Mouse (Mus musculus) heart, adult 18-20 months (tissue): ENCODE measurements at regions not wholly inside any gene's neighbourhood (a gene's known extent, or its start where the extent isn't known, plus 50 kb on each side); places are given as distances from the start of the nearest gene placed in this dataset.
"Not testable (repeated sequence)": the region's sequence is repeated elsewhere in the genome, so short reads cannot be mapped to it uniquely, and the experiment has no call there.

Experiments
- DNase-seq, 2 experiments: peaks; one replicate each; pipeline ENCODE4 v3.0.0; 2021 to 2022; ENCODE audit warnings: mixed read lengths in 1 of 2

DNA sequence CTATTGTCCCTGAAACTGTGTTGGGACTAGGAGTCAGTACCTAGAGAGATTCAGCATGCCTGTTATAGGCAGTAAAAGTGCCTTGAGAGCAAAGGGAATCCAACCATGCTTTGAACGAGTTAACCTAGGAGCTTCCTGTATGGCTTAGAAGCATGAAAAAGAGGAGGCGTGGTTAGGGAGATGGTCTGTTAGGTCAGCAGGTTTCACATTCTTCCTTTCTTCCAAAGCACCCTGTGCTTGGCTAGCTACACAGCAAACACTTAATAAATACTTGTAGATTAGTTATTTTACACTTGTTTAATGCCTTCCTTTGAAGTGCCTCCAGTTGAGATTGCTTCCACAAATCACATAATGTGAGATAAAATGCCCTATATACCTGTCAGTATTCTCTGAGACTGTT, 284.9 kb upstream of the Adgra3 start:
- no peak for DNase-seq

DNA sequence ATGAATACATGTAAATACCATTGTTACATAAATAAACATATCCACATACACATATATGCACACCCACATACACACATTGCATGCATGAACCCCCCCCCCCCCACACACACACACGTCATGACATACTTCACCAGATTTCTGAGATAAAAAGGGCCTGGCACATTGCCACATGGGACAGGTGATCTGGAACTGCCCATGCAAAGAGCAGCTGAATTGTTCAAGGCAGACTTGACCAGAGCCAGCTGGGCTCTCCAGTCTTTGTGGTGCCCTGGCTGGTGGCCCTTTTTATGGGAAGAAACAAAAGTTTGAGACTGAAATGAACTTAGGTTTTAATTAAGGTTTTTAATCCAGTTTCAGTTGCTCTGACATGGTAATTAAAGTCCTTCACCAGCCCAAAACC, 250.7 kb upstream of the Adgra3 start:
- no peak for DNase-seq

- no peak for DNase-seq
Observed at GRCm38 (mm10) chr5:50303859-50304480, 245.2 kb upstream of the Adgra3 start.

DNA sequence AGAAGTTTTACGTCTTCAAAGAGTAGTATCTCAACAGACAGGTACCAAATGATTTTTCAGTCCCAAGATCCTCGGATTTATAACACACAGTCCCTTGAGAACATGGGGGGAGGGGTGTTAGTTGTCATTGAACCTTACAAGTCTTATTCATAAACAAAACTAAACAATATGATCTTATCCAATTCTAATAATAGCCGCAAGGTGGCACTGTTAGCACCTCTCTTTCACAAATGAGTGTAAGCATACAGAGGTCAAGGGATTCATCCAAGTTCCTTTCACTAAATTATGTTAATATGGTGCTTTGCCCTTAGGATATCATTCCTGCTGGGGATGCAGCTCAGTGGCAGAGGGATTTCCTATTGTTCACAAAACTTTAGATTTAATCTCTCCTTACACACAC, 235.0 kb upstream of the Adgra3 start:
- DNase-seq, result peak in 1 of 2 experiments; percentile 3

DNA sequence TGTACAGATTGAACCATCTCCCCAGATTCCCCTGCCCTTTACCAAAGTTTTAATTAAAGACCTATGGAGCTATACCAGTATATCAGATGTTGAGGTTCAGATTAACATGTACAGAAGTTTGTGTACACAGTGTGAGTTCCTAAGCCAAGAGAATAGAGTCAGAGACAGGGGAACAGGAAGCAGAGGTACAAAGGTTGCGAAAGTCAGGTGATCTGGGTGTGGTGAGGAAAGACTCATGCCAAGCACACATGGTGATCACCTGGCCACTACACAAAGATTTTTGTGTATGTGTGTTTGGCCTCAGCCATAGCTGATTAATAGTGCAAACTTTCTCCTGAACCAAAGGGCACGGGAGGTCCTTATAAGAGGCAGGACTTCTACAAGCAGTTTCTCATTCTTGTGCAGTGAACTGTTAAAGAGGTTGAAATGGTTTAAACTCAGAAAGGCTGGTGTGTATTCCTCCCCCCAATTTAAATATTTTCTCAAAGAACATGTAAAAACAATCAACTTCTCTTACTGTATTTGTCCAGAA, 232.1 kb upstream of the Adgra3 start:
- DNase-seq, result no peak

DNA sequence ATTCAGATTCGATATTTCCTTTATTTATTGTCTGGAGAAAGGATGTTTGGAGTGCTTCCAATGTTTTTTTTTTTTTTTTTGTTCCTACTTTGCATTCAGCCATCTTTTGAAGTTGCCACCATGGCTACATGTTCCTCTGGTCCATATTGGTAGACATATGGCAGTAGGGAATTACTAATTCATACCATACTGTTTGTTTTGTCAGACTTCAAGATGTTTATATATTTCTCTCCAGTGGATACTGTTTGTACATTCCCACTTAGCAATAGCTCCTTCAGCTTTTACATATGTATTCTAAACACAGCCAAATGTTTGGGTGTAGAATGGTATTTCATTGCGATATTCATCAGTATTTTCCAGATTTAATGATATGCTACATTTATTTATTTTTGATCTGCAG, 201.6 kb upstream of the Adgra3 start:
- DNase-seq, result no peak

DNA sequence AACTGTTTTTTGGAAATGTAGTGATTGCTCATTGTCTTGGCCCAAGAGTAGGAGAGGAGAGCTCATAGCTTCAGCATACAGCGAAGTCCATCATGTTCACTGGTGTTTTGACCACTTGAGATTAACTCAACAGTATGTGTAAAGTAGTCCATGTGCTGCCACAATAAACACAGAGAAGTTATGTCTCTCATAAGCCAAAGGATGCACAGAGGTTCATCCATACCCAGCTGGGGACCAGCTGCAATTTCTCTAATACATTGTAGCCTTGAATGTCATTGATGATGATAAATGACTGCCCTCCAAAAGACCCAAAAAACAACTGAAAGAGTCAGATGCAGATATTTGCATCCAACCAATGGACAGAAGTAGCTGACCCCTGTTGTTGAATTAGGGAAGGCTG, 199.2 kb upstream of the Adgra3 start:
- no peak for DNase-seq

- no peak for DNase-seq
Observed at GRCm38 (mm10) chr5:50234111-50234510, 175.3 kb upstream of the Adgra3 start.

- DNase-seq, result no peak
Observed at GRCm38 (mm10) chr5:50216956-50217355, 158.2 kb upstream of the Adgra3 start.

DNA sequence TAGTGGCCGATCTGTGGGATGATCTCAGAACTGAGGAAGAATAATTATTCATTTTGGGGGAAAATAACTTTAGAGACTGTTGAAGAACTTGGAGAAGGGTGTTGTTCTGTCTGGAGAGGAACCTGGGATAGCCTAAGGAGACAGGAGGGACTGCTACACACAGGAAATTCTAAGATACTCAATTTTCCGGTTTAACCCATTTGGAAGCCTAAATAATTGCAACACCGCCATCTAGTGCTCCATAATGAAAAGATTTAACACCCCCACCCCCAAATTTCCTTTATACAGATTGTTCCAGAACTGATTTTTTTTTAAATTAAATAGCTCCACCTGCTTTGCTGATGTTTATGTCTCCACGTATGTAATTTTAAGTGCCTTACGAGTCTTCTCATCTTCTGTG, 157.2 kb upstream of the Adgra3 start:
- peak in 1 of 2 experiments; percentile 5 for DNase-seq

DNA sequence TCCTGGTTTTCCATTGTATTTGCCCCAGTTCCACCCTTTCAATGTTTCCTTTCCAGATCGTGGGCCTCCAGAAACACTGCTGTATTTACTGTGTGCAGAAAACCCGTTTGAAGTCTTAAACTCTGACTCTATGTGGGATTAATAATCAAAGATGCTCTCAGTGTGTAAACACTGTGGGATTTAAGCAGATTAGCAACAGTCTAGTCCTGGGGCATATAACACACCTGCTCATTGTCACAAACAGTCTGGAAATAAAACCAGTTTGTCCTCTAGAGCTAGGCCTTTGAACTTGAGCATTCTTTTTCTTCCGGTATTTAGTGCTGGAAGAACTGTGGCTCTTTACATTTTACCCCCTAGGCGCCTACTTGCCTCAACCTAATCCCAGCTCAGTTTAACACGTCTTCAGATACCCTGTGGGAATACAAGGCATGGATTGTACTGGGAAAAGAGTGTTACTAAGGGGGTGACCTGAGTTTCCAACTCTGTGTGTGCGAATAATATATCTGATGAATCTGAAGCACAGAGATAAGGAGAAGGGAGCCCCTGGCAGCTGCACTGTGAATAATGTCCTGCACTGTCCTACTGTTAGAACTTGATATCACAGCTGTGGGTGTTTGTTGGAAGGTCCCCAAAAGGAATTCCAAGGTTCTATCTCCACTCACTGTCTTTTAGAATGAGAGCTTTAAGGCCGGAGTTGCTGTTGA, 143.7 kb upstream of the Adgra3 start:
- DNase-seq, result no peak

GRCm38 (mm10) chr5:50196423-50196822, 137.6 kb upstream of the Adgra3 start:
- no peak for DNase-seq

DNA sequence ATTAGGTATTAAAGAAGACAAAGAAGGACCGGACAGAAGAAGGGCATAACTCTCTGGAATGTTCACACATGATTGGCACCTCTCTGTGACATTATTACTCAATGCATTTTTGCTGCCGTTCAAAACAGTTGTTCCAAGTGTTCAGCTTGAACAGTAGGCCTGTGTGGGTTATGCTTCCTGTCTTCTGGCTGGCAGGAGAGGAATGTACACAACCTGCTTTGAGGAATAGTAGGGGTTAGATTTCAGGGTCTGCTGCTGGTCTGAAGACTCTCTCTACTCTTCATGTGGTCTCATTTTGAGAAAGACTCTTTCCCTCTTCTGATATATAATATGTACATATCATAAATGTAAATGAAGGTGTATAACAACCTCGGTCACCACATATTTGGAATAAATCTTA, 137.2 kb upstream of the Adgra3 start:
- no peak for DNase-seq

DNA sequence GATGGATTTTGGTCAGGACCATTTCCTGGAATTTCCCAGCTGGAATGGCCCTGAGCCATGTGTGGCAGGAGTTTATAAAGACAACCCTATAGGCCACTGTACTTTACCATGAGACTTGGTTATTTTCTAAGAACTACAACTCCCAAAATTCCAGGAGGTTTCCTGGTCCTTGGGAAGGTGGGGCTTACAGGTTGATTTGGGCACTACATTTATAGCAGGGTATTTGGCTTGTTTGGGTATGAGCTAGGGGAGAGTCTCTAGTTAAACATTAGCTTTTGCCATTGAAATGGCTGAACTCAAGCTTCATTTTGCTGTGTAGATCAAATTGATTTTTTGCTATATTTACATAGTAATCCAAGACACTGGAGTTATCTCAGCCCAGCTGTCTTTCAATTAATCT, 130.6 kb upstream of the Adgra3 start:
- no peak for DNase-seq

DNA sequence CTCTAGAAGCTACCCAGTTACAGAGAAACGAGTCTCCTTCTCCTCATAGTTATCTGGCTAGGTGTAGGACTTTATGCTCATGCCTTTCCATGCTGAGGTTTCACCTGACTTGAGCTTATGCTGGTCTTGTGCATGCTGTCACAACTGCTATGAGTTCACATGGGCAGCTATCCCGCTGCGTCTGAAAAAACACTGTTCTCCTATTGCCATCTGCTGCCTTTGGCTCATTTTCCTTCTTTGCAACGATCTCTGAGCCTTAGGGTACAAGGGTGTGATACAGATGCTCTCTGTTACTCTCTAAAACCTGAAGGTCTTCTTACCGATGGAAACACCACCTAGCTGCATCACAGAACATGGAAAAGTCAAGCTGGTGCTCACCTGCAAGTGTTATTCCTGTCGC, 123.9 kb upstream of the Adgra3 start:
- no peak for DNase-seq

GRCm38 (mm10) chr5:50156557-50156956, 97.8 kb upstream of the Adgra3 start:
- no peak for DNase-seq

GRCm38 (mm10) chr5:50155170-50155860, 96.5 kb upstream of the Adgra3 start:
- not testable (repeated sequence) for DNase-seq

GRCm38 (mm10) chr5:50146926-50147325, 88.1 kb upstream of the Adgra3 start:
- peak; percentile 42 to 48 for DNase-seq

- DNase-seq, result no peak
Observed at GRCm38 (mm10) chr5:50145458-50146083, 86.8 kb upstream of the Adgra3 start.

DNA sequence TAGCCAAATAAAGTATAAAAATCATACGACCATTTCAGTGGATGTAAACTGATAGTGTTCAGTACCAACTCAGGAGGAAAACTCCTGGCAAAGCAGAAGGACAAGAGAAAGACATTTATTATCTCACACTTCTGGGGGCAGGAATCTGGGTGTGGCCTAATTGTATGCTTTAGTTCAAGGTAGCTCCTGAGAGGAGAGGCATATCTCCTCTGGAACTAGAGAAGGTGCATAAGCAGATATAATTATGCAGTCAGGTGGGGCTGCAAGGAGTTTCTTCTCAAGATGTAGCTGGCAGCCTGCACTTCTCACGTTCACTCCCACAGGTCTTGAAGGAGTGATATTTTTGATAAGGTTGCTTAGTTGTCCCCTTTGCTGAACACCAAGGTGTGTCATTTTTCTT, 71.4 kb upstream of the Adgra3 start:
- DNase-seq, result no peak

- DNase-seq, result no peak
Observed at GRCm38 (mm10) chr5:50128972-50129371, 70.2 kb upstream of the Adgra3 start.

DNA sequence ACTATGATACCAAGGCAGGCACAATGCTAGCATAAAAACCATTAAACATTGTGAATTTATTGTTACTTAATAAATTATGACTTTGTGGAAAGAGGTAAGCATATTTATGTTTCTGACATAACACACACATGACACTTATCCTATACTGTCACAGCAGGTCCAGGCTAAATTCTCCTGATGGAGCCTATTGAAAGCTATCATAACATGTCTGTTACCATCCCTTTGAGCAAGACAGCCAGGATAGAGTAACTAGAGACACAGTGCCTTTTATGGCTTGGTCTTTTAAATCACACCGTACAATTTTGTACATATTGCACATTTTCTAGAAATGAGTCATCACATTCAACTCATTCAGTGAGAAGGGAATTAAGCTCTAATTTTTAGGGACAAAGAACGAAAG, 67.8 kb upstream of the Adgra3 start:
- no peak for DNase-seq

GRCm38 (mm10) chr5:50126177-50126576, 67.4 kb upstream of the Adgra3 start:
- no peak for DNase-seq
